Mouse (Mus musculus) urinary bladder, adult 2 months (tissue): ENCODE data around the gene Ccl1. TPM values are rescaled to one million over a fixed set of nuclear protein-coding genes. Genes with fewer than 3 reads are reported as not detected.

Experiments
- DNase-seq: peaks from one replicate; pipeline ENCODE4 v3.0.0; 2022; ENCODE audit warnings: low spot score
- polyA plus RNA-seq: library from polyadenylated mRNA; depleted of rRNA; stranded (reverse); fragments of >200 nt; gene quantifications from 2 replicates; pipeline ENCODE4 v1.2.3, GENCODE M21; 2012

The Ccl1 gene
- polyA plus RNA-seq, 1 experiment: 0.15 TPM

- DNase-seq: no peak
Observed at GRCm38 (mm10) chr11:82205221-82205620, 100.3 kb downstream of the Ccl1 start.

GRCm38 (mm10) chr11:82203706-82204105, 101.8 kb downstream of the Ccl1 start:
- DNase-seq: no peak

GRCm38 (mm10) chr11:82197774-82198173, 107.7 kb downstream of the Ccl1 start:
- no peak for DNase-seq

GRCm38 (mm10) chr11:82194980-82195379, 110.5 kb downstream of the Ccl1 start:
- DNase-seq: no peak

- no peak for DNase-seq
Observed at GRCm38 (mm10) chr11:82193826-82194225, 111.7 kb downstream of the Ccl1 start.

- no peak for DNase-seq
Observed at GRCm38 (mm10) chr11:82189782-82190563, 115.5 kb downstream of the Ccl1 start.

GRCm38 (mm10) chr11:82185684-82186083, 119.8 kb downstream of the Ccl1 start:
- no peak for DNase-seq

GRCm38 (mm10) chr11:82183281-82183935, 122.1 kb downstream of the Ccl1 start:
- no peak for DNase-seq

- DNase-seq: no peak
Observed at GRCm38 (mm10) chr11:82182401-82182800, 123.1 kb downstream of the Ccl1 start.

- DNase-seq: no peak
Observed at GRCm38 (mm10) chr11:82181331-82181730, 124.2 kb downstream of the Ccl1 start.

- DNase-seq: no peak
Observed at GRCm38 (mm10) chr11:82178161-82178560, 127.3 kb downstream of the Ccl1 start.

- DNase-seq: no peak
Observed at GRCm38 (mm10) chr11:82177711-82178110, 127.8 kb downstream of the Ccl1 start.

GRCm38 (mm10) chr11:82174794-82175193, 130.7 kb downstream of the Ccl1 start:
- DNase-seq: no peak

GRCm38 (mm10) chr11:82173491-82173890, 132.0 kb downstream of the Ccl1 start:
- no peak for DNase-seq

GRCm38 (mm10) chr11:82171316-82172071, 134.0 kb downstream of the Ccl1 start:
- DNase-seq: no peak

- DNase-seq: no peak
Observed at GRCm38 (mm10) chr11:82169456-82169855, 136.0 kb downstream of the Ccl1 start.

- DNase-seq: no peak
Observed at GRCm38 (mm10) chr11:82168308-82168707, 137.2 kb downstream of the Ccl1 start.

GRCm38 (mm10) chr11:82163285-82163684, 142.2 kb downstream of the Ccl1 start:
- no peak for DNase-seq

GRCm38 (mm10) chr11:82159126-82159525, 146.4 kb downstream of the Ccl1 start:
- no peak for DNase-seq

GRCm38 (mm10) chr11:82139492-82140094, 165.9 kb downstream of the Ccl1 start:
- DNase-seq: no peak

- no peak for DNase-seq
Observed at GRCm38 (mm10) chr11:82136196-82136595, 169.3 kb downstream of the Ccl1 start.

- no peak for DNase-seq
Observed at GRCm38 (mm10) chr11:82132977-82133376, 172.5 kb downstream of the Ccl1 start.
